Mouse (Mus musculus) liver, embryonic 14.5 days (tissue): Measurements from ENCODE around the gene Bcl11b.

Source experiments
- CTCF ChIP-seq: IDR thresholded peaks from 2 replicates; pipeline ENCODE4 v1.5.1; 2016; ENCODE audit warnings: antibody characterized with exemption, low read depth, control low read depth
- EP300 ChIP-seq: IDR thresholded peaks from 2 replicates; pipeline ENCODE4 v1.6.1; 2016; ENCODE audit warnings: antibody characterized with exemption, low read depth

- TF ChIP-seq EP300: no peak
- no peak for TF ChIP-seq CTCF
Measured at GRCm38 (mm10) chr12:107936972-107937371, 66.4 kb downstream of the Bcl11b start.
